Mouse (Mus musculus) liver, postnatal 0 days (tissue): ENCODE results near the gene Wrap53.

Experiments used
- CTCF ChIP-seq: sonication (generic); IDR thresholded peaks from 2 replicates; pipeline ENCODE4 v1.5.1; 2016; ENCODE audit warnings: antibody characterized with exemption, low read depth
- EP300 ChIP-seq: IDR thresholded peaks from 2 replicates; pipeline ENCODE4 v1.6.1; 2016; ENCODE audit warnings: antibody characterized with exemption, low read depth, mild to moderate bottlenecking

DNA sequence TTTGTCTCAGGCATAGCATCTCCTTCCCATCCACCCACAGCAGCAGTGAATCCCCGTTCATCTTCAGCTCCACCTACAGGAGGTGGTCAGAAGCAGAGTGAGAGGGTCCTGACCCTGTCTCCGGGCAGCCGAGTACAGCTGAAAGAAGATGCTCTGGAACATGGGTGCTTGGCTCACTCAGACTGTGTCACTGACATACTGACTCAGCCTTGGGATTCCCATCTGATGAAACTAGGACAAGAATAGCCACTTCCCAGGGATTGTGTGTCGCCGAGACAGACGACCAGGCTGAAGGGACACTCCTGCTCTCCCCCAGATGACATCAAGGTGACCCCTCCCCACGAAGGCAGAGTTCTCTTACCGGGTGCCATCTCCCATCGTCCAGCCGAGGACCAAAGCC is 36.7 kb upstream of the Wrap53 start:
- no peak for TF ChIP-seq CTCF
- TF ChIP-seq EP300 = no peak
